Mouse (Mus musculus) adrenal gland, adult 18-20 months (tissue): ENCODE measurements around the gene Vegfd. TPM values are rescaled to one million over a fixed set of nuclear protein-coding genes. Genes with fewer than 3 reads are reported as not detected.

Source experiments
- DNase-seq, 2 experiments: peaks; one replicate each; pipeline ENCODE4 v3.0.0; 2021 to 2022; ENCODE audit warnings: low spot score in 2 of 2
- long read RNA-seq, 2 experiments: library from polyadenylated mRNA; stranded (forward); transcript quantifications; one replicate each; pipeline ENCODE4 v2.0.0; 2021
- total RNA-seq, 2 experiments: library from RNA; stranded (reverse); gene quantifications; 1 replicate in 1 of 2; 2 replicates in 1 of 2; pipeline ENCODE4 v1.2.3; 2021

The Vegfd gene
- 10 to 100 TPM; 26.2 to 65.4 TPM for total RNA-seq
- long read RNA-seq, experiment 1, partial matches to known transcripts: 4 of 7 reads
- long read RNA-seq, experiment 1, other reads (novel, unspliced or antisense): 1 of 7 reads
- long read RNA-seq, experiment 2, partial matches to known transcripts: 13 of 20 reads
- long read RNA-seq, experiment 2, other reads (novel, unspliced or antisense): 3 of 20 reads

- DNase-seq: peak; percentile 13 to 25
Measured at GRCm38 (mm10) chrX:164373081-164373480, at the start of gene Vegfd. Gene Vegfd (plus strand): TSS chrX:164373378.

DNA sequence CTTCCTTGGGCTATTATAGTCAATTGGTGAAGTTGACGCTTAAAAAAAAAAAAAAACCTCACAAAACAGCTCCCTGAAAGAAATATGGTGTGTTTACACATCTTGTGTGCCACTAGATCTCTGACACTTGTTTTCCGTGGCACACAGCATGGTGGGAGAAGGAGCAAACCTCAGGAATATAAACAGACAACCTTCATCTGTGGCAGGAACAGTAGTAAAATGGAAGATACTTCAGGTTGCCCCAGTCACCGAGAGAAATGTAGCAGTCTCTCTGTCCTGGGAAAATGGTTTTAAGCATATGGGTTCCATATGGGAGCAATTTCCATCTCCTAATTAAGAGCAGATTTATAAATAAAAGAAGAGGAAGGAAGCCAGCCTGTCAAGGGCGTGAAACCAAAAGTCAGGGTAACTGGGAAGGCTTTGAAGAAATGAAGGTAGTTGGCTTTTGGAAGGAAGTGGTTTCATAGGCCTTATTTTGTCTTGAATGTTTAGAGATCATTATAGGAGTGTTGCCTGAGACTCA is 49.7 kb upstream of the Vegfd start:
- no peak for DNase-seq

GRCm38 (mm10) chrX:164330351-164330750 is 42.8 kb upstream of the Vegfd start:
- DNase-seq: no peak

- no peak for DNase-seq
Measured at GRCm38 (mm10) chrX:164330766-164331165, 42.4 kb upstream of the Vegfd start.

- no peak for DNase-seq
Measured at GRCm38 (mm10) chrX:164338591-164338990, 34.6 kb upstream of the Vegfd start.

DNA sequence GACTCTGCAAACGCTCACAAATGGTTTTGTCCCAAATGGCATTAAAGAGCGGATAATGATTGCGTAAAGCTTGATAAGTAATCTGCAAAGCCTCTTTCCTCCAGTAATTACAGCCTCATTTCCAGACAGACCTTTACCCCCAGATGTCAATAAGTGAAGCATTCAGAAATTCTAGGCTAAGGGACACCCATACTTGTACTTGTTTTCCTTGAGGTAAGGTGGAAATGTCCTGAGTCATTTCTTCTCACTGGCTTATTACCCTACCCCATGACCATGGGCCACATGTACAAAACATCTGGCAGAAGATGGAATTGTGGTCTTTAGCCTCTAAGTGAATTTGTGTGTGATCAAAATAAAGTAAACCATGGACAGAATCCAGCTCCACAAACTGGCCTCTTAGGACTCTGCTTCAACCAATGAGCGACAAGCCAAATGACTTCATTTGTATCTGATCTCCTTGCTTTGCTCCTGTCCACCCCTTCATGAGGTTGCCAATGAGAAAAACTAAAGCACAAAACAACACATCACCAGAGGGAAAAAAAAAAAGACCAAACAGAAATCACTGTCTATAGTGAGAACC is 27.7 kb upstream of the Vegfd start:
- no peak for DNase-seq

GRCm38 (mm10) chrX:164348937-164349336 is 24.2 kb upstream of the Vegfd start:
- no peak for DNase-seq

GRCm38 (mm10) chrX:164365153-164365865 is 7.9 kb upstream of the Vegfd start:
- DNase-seq: no peak

GRCm38 (mm10) chrX:164370576-164370975 is 2.6 kb upstream of the Vegfd start:
- no peak for DNase-seq

DNA sequence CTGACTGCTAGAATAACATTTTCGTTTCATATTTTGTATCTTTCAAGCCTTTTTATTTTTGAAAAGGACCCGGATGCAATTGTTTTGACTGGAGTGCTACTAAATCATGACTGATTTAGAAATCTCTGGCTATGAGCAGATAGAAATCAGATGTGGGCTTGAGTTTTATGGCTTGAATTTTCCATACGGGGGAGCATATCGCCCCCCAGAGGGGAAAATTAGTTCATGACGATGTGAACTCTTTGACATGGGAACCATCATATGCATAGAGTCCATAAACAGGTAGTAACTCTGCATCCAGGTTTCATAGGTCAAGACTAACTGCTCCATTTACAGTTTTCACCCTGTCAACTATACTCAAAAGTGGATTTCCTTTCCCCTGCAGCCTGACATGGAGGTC is 1.4 kb downstream of the Vegfd start:
- DNase-seq: no peak

GRCm38 (mm10) chrX:164379721-164380120 is 6.5 kb downstream of the Vegfd start:
- DNase-seq: no peak

GRCm38 (mm10) chrX:164381618-164382408 is 8.6 kb downstream of the Vegfd start:
- DNase-seq: peak; percentile 67 to 72

- DNase-seq: no peak
Measured at GRCm38 (mm10) chrX:164394091-164394490, 20.9 kb downstream of the Vegfd start.

DNA sequence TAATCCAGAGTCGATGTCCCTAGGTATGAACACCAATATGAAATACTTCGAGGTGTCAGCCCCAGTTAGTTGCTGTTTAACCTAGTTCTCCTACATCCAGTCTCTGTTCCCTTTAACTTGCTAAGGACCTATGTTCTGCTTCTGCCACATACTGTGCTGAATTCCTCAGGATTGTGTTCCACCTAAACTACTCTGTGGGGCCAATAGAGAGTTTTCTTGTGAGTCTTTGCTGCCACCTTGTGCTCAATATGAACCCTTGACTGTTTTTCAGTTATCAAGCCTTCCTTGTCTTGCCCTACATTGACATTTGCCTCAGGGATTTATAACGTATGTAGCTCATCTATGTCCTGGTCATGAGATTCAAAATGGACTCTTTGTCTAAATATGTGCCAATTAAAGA is 25.3 kb downstream of the Vegfd start:
- DNase-seq: no peak

- DNase-seq: no peak
Measured at GRCm38 (mm10) chrX:164405080-164405649, 32.0 kb downstream of the Vegfd start.

DNA sequence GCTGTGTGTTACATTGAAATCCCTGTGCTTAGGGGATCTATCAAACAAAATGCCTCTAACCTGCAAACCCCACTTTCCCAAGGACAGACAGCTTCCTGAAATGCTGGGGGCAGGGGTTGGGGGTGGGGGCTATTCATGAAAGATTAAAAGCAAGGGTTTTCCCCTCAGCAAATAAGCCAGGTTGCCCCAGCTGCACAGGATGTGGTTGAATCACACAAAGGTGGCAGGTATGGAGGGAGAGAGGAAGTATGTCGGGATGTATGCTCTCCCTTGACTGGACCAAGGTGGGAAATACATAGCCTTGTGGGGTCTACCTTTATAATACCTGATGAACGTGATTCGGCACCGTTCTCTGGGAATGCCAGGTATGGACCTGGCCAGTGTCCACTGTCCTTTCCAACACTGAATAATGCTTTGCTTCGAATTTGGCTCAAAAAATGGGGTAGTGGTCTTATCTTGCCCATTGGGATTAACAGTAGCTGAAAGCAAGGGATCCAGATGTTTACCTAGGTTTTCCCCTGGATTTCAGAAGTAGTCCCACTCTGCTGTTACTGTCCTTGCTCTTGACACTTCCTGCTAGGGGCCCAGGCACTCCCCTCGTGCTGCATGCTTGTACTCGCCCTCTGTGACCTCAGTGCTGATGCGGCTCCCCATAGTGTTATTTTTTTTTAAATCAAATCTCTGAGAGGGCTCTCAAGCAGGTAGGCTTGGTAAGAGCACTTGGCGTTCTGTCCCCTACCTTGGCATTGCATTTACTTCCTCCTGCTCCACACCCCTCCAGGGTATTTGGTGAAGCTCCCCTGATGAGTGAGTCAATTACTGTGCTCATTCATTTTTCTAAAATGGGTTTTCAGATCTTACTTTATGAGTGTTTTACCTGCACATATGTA is 33.2 kb downstream of the Vegfd start:
- no peak for DNase-seq

- no peak for DNase-seq
Measured at GRCm38 (mm10) chrX:164408301-164408927, 35.2 kb downstream of the Vegfd start.

GRCm38 (mm10) chrX:164410562-164410961 is 37.4 kb downstream of the Vegfd start:
- no peak for DNase-seq

- no peak for DNase-seq
Measured at GRCm38 (mm10) chrX:164416803-164417202, 43.6 kb downstream of the Vegfd start.

DNA sequence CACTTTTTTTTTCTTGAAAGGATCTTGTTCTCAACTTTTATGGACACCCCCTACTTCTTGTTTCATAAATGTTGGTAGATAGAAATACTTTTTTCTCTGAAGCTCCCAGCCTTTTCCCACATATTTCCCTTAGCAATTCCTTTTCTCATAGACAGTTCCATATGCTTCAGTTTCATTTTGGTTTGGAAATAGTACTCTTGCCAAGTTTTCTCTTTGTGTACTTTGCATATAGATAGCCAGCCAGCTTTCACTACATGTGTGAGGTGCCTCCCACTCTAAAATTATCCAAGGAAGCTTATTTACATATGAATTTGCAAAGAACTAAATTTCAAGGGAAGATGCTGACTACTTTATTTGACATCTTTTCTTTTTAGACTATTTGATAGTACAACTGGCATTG is 44.8 kb downstream of the Vegfd start:
- no peak for DNase-seq
